Mouse (Mus musculus) testis, adult 2 months (tissue): ENCODE results near the gene Tdp1. TPM values are rescaled to one million over a fixed set of nuclear protein-coding genes. Genes with fewer than 3 reads are reported as not detected.

Source experiments
- H3K27ac ChIP-seq: fragments of 200-500 bp; 2 replicates; pipeline ENCODE4 v1.5.1; 2012; ENCODE audit warnings: low read depth, low read length; ENCODE audit not compliant: control insufficient read depth, insufficient read depth
- H3K27me3 ChIP-seq: fragments of 200-500 bp; 2 replicates; pipeline ENCODE4 v1.6.1; 2012; ENCODE audit warnings: mild to moderate bottlenecking, low read length, moderate library complexity; ENCODE audit not compliant: control insufficient read depth, insufficient read depth
- H3K36me3 ChIP-seq: fragments of 200-500 bp; 2 replicates; pipeline ENCODE4 v1.6.1; 2012; ENCODE audit warnings: mild to moderate bottlenecking, low read length; ENCODE audit not compliant: control insufficient read depth, insufficient read depth
- H3K4me1 ChIP-seq: fragments of 200-500 bp; 2 replicates; pipeline ENCODE4 v1.6.1; 2012; ENCODE audit warnings: low read length; ENCODE audit not compliant: control insufficient read depth, insufficient read depth
- H3K4me3 ChIP-seq: fragments of 200-500 bp; 2 replicates; pipeline ENCODE4 v1.5.1; 2012; ENCODE audit warnings: low read depth, mild to moderate bottlenecking, low read length, moderate library complexity, mixed read lengths; ENCODE audit not compliant: control insufficient read depth
- CTCF ChIP-seq: fragments of 200-500 bp; IDR thresholded peaks from 2 replicates; pipeline ENCODE4 v1.5.1; 2012; ENCODE audit warnings: low read depth, mild to moderate bottlenecking, inconsistent platforms, low read length, moderate library complexity; ENCODE audit not compliant: control insufficient read depth, insufficient read depth, insufficient replicate concordance
- POLR2A ChIP-seq: fragments of 200-500 bp; IDR thresholded peaks from 2 replicates; pipeline ENCODE4 v1.6.1; 2012; ENCODE audit warnings: low read depth, mild to moderate bottlenecking, inconsistent platforms, low read length, moderate library complexity; ENCODE audit not compliant: control insufficient read depth
- polyA plus RNA-seq: library from polyadenylated mRNA; depleted of rRNA; stranded (reverse); fragments of >200 nt; gene quantifications from 2 replicates; pipeline ENCODE4 v1.2.3, GENCODE M21; 2012

The Tdp1 gene
- polyA plus RNA-seq, 1 experiment, result 95.7 TPM

- Histone ChIP-seq H3K4me1 (peaks cover 7% of the 10 kb centered on the region), H3K27me3 (no peaks in the 10 kb centered on the region), H3K36me3 (no peaks in the 10 kb centered on the region), H3K4me3 (no peak overlapping the region), H3K27ac (no peak overlapping the region)
- TF ChIP-seq POLR2A (no peak), CTCF (no peak)
Observed at GRCm38 (mm10) chr12:99959930-99960329, 75.6 kb downstream of the Tdp1 start.

- H3K27me3 ChIP-seq, result no peaks in the 10 kb centered on the region
- TF ChIP-seq CTCF (no peak), POLR2A (no peak)
- peaks cover 7% of the 10 kb centered on the region for H3K4me1 ChIP-seq
- H3K4me3 ChIP-seq, result no peak overlapping the region
- no peak overlapping the region for H3K27ac ChIP-seq
- H3K36me3 ChIP-seq, result no peaks in the 10 kb centered on the region
Observed at GRCm38 (mm10) chr12:99960675-99961074, 76.4 kb downstream of the Tdp1 start.

DNA sequence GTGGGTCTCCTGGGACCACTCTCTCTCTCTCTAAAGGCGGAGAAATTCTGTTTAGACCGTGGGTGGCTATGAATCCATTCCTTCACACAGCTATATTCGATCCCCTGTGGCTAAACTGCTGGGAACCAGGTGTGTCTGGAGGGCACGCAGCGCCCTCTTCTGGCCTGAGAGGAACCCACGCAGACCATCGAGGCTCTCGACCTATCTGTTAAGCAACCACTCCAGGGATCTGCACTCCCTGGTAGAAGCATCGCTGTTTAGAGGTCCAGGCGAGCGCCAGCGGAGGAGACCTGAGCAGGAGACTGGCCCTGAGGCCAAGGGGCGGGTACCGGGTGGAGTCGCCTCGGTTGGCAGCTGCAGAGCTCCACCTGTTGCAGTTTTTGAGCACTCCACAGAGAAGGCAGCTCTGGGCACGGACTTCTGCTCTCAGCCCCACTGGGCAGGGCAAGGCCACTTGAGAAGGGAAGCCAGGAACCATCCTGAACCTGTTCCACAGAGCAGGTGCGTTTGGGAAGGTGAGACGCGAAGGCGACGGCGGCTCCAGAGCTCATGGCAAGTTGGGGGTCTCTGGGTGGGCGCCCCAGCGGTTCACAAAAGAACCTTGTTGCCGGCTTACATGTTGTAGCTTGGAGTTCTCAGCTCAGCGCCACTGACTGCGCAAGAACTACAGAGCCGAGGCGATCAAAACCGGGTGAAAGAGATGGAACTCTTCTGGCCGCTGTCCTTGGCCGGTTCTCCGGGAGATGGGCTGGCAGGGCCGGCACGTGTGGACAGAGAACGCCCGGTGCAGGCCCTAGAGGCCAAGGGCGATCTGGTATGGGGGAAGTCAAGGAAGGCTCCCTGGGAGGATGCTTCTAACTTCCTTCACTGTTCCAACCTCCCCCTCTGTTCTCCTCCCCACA lies 80.2 kb downstream of the Tdp1 start, which contains the start of gene Kcnk13:
Gene Kcnk13 (plus strand): TSS at position 199 of the 902 bp plus-strand sequence.
- no peaks in the 10 kb centered on the region; the same call in 1 of the 2 replicates for H3K27me3 ChIP-seq
- peaks cover 5% of the 10 kb centered on the region for H3K4me1 ChIP-seq
- TF ChIP-seq POLR2A (no peak), CTCF (peak; percentile 77)
- H3K27ac ChIP-seq, result peak within 1 kb of the TSS; percentile 49; the same call in 1 of the 2 replicates
- H3K4me3 ChIP-seq, result peak within 1 kb of the TSS; percentile 63
- no peaks in the 10 kb centered on the region for H3K36me3 ChIP-seq

GRCm38 (mm10) chr12:99965203-99966115 lies 81.1 kb downstream of the Tdp1 start:
- TF ChIP-seq POLR2A, result no peak
- no peak for TF ChIP-seq CTCF
- Histone ChIP-seq H3K27me3 (no peaks in the 10 kb centered on the region; the same call in 1 of the 2 replicates), H3K4me1 (peaks cover 5% of the 10 kb centered on the region), H3K36me3 (no peaks in the 10 kb centered on the region), H3K4me3 (peak overlapping the region; percentile 63), H3K27ac (no peak overlapping the region; the same call in 1 of the 2 replicates)

DNA sequence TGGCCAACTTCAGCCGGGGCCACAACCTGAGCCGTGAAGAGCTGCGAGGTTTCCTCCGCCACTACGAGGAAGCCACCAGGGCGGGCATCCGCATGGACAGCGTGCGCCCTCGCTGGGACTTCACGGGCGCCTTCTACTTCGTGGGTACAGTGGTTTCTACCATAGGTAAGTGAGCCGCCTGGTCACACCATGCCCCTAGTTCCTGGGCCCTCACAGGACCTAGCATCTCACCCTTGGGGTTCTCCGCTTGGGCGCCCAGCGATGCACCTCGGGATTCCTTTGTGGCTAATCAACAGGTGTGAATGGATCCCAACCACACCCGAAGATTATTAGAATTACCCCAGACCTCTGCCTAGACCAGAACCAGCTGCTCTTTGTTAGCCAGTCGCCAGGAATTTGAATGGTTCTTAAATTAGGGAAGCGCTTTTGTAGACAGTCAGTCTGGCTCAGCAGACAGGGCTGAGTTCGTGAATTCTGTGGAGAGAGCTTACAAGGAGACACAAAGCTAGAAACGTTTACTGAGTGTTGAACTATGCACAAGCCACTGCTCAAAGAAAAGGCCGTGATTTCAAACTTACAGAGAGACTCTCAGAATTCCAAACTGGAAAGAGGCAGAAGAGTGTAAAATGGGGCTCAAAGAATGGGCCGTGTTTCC lies 81.9 kb downstream of the Tdp1 start:
- Histone ChIP-seq H3K27me3 (no peaks in the 10 kb centered on the region; the same call in 1 of the 2 replicates), H3K27ac (no peak overlapping the region; the same call in 1 of the 2 replicates), H3K4me1 (peaks cover 5% of the 10 kb centered on the region)

GRCm38 (mm10) chr12:99966881-99967363 lies 82.6 kb downstream of the Tdp1 start:
- Histone ChIP-seq H3K27me3 (no peaks in the 10 kb centered on the region; the same call in 1 of the 2 replicates), H3K27ac (no peak overlapping the region), H3K4me1 (peaks cover 5% of the 10 kb centered on the region)

More for the DNA sequence above, 81.9 kb downstream of the Tdp1 start:
- TF ChIP-seq CTCF (no peak), POLR2A (no peak)
- Histone ChIP-seq H3K36me3 (no peaks in the 10 kb centered on the region), H3K4me3 (peak overlapping the region; percentile 63)

More at GRCm38 (mm10) chr12:99966881-99967363, 82.6 kb downstream of the Tdp1 start:
- TF ChIP-seq POLR2A (no peak), CTCF (no peak)
- Histone ChIP-seq H3K4me3 (no peak overlapping the region), H3K36me3 (no peaks in the 10 kb centered on the region)
